ENCODE assay signal across 9 mouse cellular contexts in genomic region chr1:193242238-193242637, GRCm38 (mm10). TPM values are rescaled to one million over a fixed set of nuclear protein-coding genes. Genes with fewer than 3 reads are reported as not detected.
DNase-seq lines count a peak whose midpoint lies in the region; ATAC-seq and TF ChIP-seq lines count a peak whose summit lies in the region.
"Had no signal": no experiment of that assay in that cellular context is flagged by ENCODE, and none has a peak within 500 bp of the region (broad histone marks: within the 10 kb centered on the region; RNA-seq: fewer than 3 reads in every experiment).

No protein-coding gene starts in this region.

- peak; percentile 27 for DNase-seq in 3T3-L1 (ENCODE audit: low read depth, low spot score)
- DNase-seq in adrenal gland, adult (ENCODE audit: inconsistent age in 2 of 2, low spot score in 1 of 2) = peak; percentile 38 to 79
- peak; percentile 73 for DNase-seq in heart, postnatal 4 days
- DNase-seq in liver, embryonic 14.5 days (ENCODE audit: low read depth in 3 of 3, low spot score in 3 of 3) = peak; percentile 22 to 28 (median 22)
- peak; percentile 83 to 89 for DNase-seq in right cerebral cortex, adult 2 months (ENCODE audit: low spot score in 2 of 2)
- no peak for DNase-seq in thymus, adult 2 months

- WGBS in liver, embryonic 14.5 days (ENCODE audit: insufficient replicate concordance) = 39% methylated on average over 8 of the region's 8 CpGs
- 82% methylated on average over 8 of the region's 8 CpGs for WGBS in thymus, adult 2 months

- ATAC-seq in frontal cortex, adult (ENCODE audit: low TSS enrichment) = peak; percentile 97
- peak; percentile 60; the same call in 1 of the 2 replicates for ATAC-seq in liver, embryonic 14.5 days (ENCODE audit: insufficient read depth)
- no peak for ATAC-seq in activated CD4-positive, CD25-positive, alpha-beta regulatory T cell, adult 4 months

- TF ChIP-seq POLR2A in thymus, adult 2 months (IDR thresholded peaks at IDR 0.05; ENCODE audit: control insufficient read depth, extremely low read depth, insufficient read depth, low read length, poor library complexity) = no peak

- TF ChIP-seq EP300 in liver, embryonic 14.5 days (IDR thresholded peaks at IDR 0.05; ENCODE audit: low read depth) = no peak

- no peak overlapping the region for H3K9ac ChIP-seq in liver, embryonic 14.5 days (replicated peaks)

- no peak overlapping the region for H3K4me3 ChIP-seq in liver, embryonic 14.5 days (ENCODE audit: insufficient read depth in 1 of 2, low read depth in 2 of 2, low read length in 2 of 2)
- no peak overlapping the region for H3K4me3 ChIP-seq in thymus, adult 2 months (ENCODE audit: control insufficient read depth, insufficient read depth, low read length)

- no peaks in the 10 kb centered on the region for H3K4me1 ChIP-seq in liver, embryonic 14.5 days (replicated peaks; ENCODE audit: control insufficient read depth in 2 of 2, insufficient read depth in 2 of 2, low read length in 1 of 2)
- peaks cover 11% of the 10 kb centered on the region for H3K4me1 ChIP-seq in thymus, adult 2 months (replicated peaks; ENCODE audit: control insufficient read depth, insufficient read depth, low read length)

- TF ChIP-seq CTCF in liver, embryonic 14.5 days (IDR thresholded peaks at IDR 0.05; ENCODE audit: low read depth) = no peak
- TF ChIP-seq CTCF in thymus, adult 2 months (IDR thresholded peaks at IDR 0.05; ENCODE audit: borderline replicate concordance, control insufficient read depth, extremely low read depth, insufficient read depth, low read length, poor library complexity) = no peak

- H3K36me3 ChIP-seq in liver, embryonic 14.5 days (replicated peaks; ENCODE audit: control insufficient read depth, insufficient read depth, low read depth) = no peaks in the 10 kb centered on the region
- peaks cover 17% of the 10 kb centered on the region for H3K36me3 ChIP-seq in thymus, adult 2 months (ENCODE audit: control insufficient read depth, insufficient read depth, low read length)

- H3K9me3 ChIP-seq in liver, embryonic 14.5 days (ENCODE audit: control insufficient read depth, low read length) = no peaks in the 10 kb centered on the region

- H3K27me3 ChIP-seq in liver, embryonic 14.5 days (ENCODE audit: control insufficient read depth, insufficient read depth, low read length) = no peaks in the 10 kb centered on the region
- H3K27me3 ChIP-seq in thymus, adult 2 months (ENCODE audit: control insufficient read depth, insufficient read depth, low read length) = no peaks in the 10 kb centered on the region

- H3K27ac ChIP-seq in liver, embryonic 14.5 days = no peak overlapping the region
- H3K27ac ChIP-seq in thymus, adult 2 months (ENCODE audit: control insufficient read depth, insufficient read depth, low read length) = no peak overlapping the region
- H3K27ac ChIP-seq: kidney, postnatal 0 days had no signal

- H3K4me2 ChIP-seq in liver, embryonic 14.5 days (ENCODE audit: low read depth) = no peak overlapping the region

RNA-seq across cellular contexts. Expression of gene Hsd11b1, which starts 21.6 kb away (rescaled TPM):
- 1 to 10 TPM; 1.0 to 1.5 TPM for total RNA-seq in heart, postnatal 4 days (2021)
- 1.4 and 2.1 TPM in 2 replicates for polyA plus RNA-seq in liver, embryonic 14.5 days (2012; rRNA removed)
- polyA plus RNA-seq in liver, embryonic 14.5 days (2014; fragmentation: Nextera tagmentation; extraction: Ambion mirVana) = 3.3 and 5.5 TPM in 2 replicates
- polyA plus RNA-seq in thymus, adult 2 months (2012; rRNA removed) = 43.1 and 59.6 TPM in 2 replicates
- polyA plus RNA-seq in activated CD4-positive, CD25-positive, alpha-beta regulatory T cell, adult 4 months (2017; shearing (Covaris generic)) = 100 to 1,000 TPM; 194 to 217 TPM

RNA-seq across cellular contexts. Expression of gene G0s2, which starts 30.8 kb away (rescaled TPM):
- total RNA-seq in heart, postnatal 4 days (2021) = 10 to 100 TPM; 51.9 to 62.0 TPM
- 54.9 and 57.0 TPM in 2 replicates for polyA plus RNA-seq in liver, embryonic 14.5 days (2012; rRNA removed)
- 65.5 and 71.8 TPM in 2 replicates for polyA plus RNA-seq in liver, embryonic 14.5 days (2014; fragmentation: Nextera tagmentation; extraction: Ambion mirVana)
- polyA plus RNA-seq in thymus, adult 2 months (2012; rRNA removed) = 51.0 and 61.6 TPM in 2 replicates
- under 1 TPM; 0.61 to 0.78 TPM for polyA plus RNA-seq in activated CD4-positive, CD25-positive, alpha-beta regulatory T cell, adult 4 months (2017; shearing (Covaris generic))

RNA-seq across cellular contexts. Expression of gene Lamb3, which starts 34.7 kb away (rescaled TPM):
- 1 to 10 TPM; 8.3 to 9.7 TPM for total RNA-seq in heart, postnatal 4 days (2021)
- polyA plus RNA-seq in liver, embryonic 14.5 days (2012; rRNA removed) = 0.17 and 0.88 TPM in 2 replicates
- polyA plus RNA-seq in liver, embryonic 14.5 days (2014; fragmentation: Nextera tagmentation; extraction: Ambion mirVana) = 0.11 and 0.28 TPM in 2 replicates
- 27.2 and 27.8 TPM in 2 replicates for polyA plus RNA-seq in thymus, adult 2 months (2012; rRNA removed)
- polyA plus RNA-seq in activated CD4-positive, CD25-positive, alpha-beta regulatory T cell, adult 4 months (2017; shearing (Covaris generic)) = 10 to 100 TPM; 17.1 to 18.9 TPM

RNA-seq across cellular contexts. Expression of gene Traf3ip3, which starts 40.7 kb away (rescaled TPM):
- total RNA-seq in heart, postnatal 4 days (2021) = 1 to 10 TPM; 1.0 to 1.4 TPM
- 3.5 and 5.1 TPM in 2 replicates for polyA plus RNA-seq in liver, embryonic 14.5 days (2012; rRNA removed)
- 4.2 and 4.9 TPM in 2 replicates for polyA plus RNA-seq in liver, embryonic 14.5 days (2014; fragmentation: Nextera tagmentation; extraction: Ambion mirVana)
- 128 and 142 TPM in 2 replicates for polyA plus RNA-seq in thymus, adult 2 months (2012; rRNA removed)
- polyA plus RNA-seq in activated CD4-positive, CD25-positive, alpha-beta regulatory T cell, adult 4 months (2017; shearing (Covaris generic)) = 100 to 1,000 TPM; 269 to 282 TPM

Comparison
In these comparisons a context has a peak if more than half of its experiments do, and no peak if none do; other contexts are left out.
1. RNA of gene G0s2, which starts 30.8 kb away (polyA plus RNA-seq): 54.9 to 71.8 TPM in liver, embryonic 14.5 days and 51.0 to 61.6 TPM in thymus, adult 2 months; 0.61 to 0.78 TPM in activated CD4-positive, CD25-positive, alpha-beta regulatory T cell, adult 4 months; every median in the first group is over 10 times any median in the second.
2. RNA of gene Lamb3, which starts 34.7 kb away (polyA plus RNA-seq): 27.2 to 27.8 TPM in thymus, adult 2 months and 17.1 to 18.9 TPM in activated CD4-positive, CD25-positive, alpha-beta regulatory T cell, adult 4 months; 0.11 to 0.88 TPM in liver, embryonic 14.5 days; every median in the first group is over 4 times any median in the second.